ENCODE assay signal across 20 mouse cellular contexts in genomic region chr13:48529028-48529427, GRCm38 (mm10). TPM values are rescaled to one million over a fixed set of nuclear protein-coding genes. Genes with fewer than 3 reads are reported as not detected.
A peak's percentile ranks its signal among the peaks of the same experiment; 100 is the strongest.
DNase-seq lines count a peak whose midpoint lies in the region; ATAC-seq and TF ChIP-seq lines count a peak whose summit lies in the region.
"Had no signal": no experiment of that assay in that cellular context is flagged by ENCODE, and none has a peak within 500 bp of the region (broad histone marks: within the 10 kb centered on the region; RNA-seq: fewer than 3 reads in every experiment).

No protein-coding gene starts in this region.

- H3K79me2 ChIP-seq in heart, adult 2 months (replicated peaks; ENCODE audit: control insufficient read depth, insufficient read depth, low read length), result no peaks in the 10 kb centered on the region

- no peaks in the 10 kb centered on the region for H3K36me3 ChIP-seq in heart, postnatal 0 days (replicated peaks; ENCODE audit: control insufficient read depth, insufficient read depth, low read length)
- H3K36me3 ChIP-seq in heart, adult 2 months (ENCODE audit: control insufficient read depth, insufficient read depth, low read length), result no peaks in the 10 kb centered on the region
- no peaks in the 10 kb centered on the region; the same call in 1 of the 2 replicates for H3K36me3 ChIP-seq in limb, embryonic 13.5 days
- 0 out of 2 replicates have a peak, but pooled peaks cover 2% of the 10 kb centered on the region for H3K36me3 ChIP-seq in limb, embryonic 14.5 days (ENCODE audit: control insufficient read depth, insufficient read depth, low read length)
- H3K36me3 ChIP-seq: embryonic facial prominence, embryonic 12.5 days had no signal

- no peak for TF ChIP-seq CTCF in heart, postnatal 0 days (IDR thresholded peaks at IDR 0.05; ENCODE audit: low read depth)
- TF ChIP-seq CTCF in heart, adult 2 months (IDR thresholded peaks at IDR 0.05), result no peak
- TF ChIP-seq CTCF in layer of hippocampus, adult 2 months (conservative IDR thresholded peaks at IDR 0.05), result no peak

- TF ChIP-seq EP300 in heart, postnatal 0 days (IDR thresholded peaks at IDR 0.05; ENCODE audit: low read depth), result no peak
- no peak for TF ChIP-seq EP300 in heart, adult 2 months (IDR thresholded peaks at IDR 0.05; ENCODE audit: insufficient read depth, low read depth, low read length)

- 35% methylated on average over 2 of the region's 2 CpGs for WGBS in heart, postnatal 0 days
- WGBS in heart, adult 2 months, result 35% methylated on average over 2 of the region's 2 CpGs
- WGBS in limb, embryonic 13.5 days, result 46% methylated on average over 2 of the region's 2 CpGs
- 30% methylated on average over 2 of the region's 2 CpGs for WGBS in limb, embryonic 14.5 days

- intact Hi-C loops in heart, adult 2 months (cut with DNase I), result loop anchor here (2.0 kb wide), 1 partner anchor 16 kb away; no protein-coding TSS in a partner anchor
- intact Hi-C loops in gastrocnemius, postnatal 14 days (cut with DNase I; ENCODE audit: low total_unique reads), result loop anchor here (2.0 to 5.0 kb wide), 2 partner anchors 43 to 110 kb away; no protein-coding TSS in a partner anchor

- no peak for TF ChIP-seq POLR2A in heart, adult 2 months (IDR thresholded peaks at IDR 0.05; ENCODE audit: insufficient read depth, low read depth, low read length)
- TF ChIP-seq POLR2A in limb, embryonic 14.5 days (IDR thresholded peaks at IDR 0.05; ENCODE audit: borderline replicate concordance, extremely low read depth, insufficient read depth, insufficient read length), result no peak

- H3K4me2 ChIP-seq in heart, postnatal 0 days (ENCODE audit: low read depth, low read length), result no peak overlapping the region
- H3K4me2 ChIP-seq in limb, embryonic 13.5 days (replicated peaks), result no peak overlapping the region
- no peak overlapping the region for H3K4me2 ChIP-seq in limb, embryonic 14.5 days (replicated peaks; ENCODE audit: low read depth, low read length, severe bottlenecking)
- H3K4me2 ChIP-seq: embryonic facial prominence, embryonic 12.5 days had no signal

- H3K27me3 ChIP-seq in heart, postnatal 0 days (ENCODE audit: control insufficient read depth, insufficient read depth, low read length), result no peaks in the 10 kb centered on the region
- H3K27me3 ChIP-seq in heart, adult 2 months (ENCODE audit: control insufficient read depth, insufficient read depth, low read length), result no peaks in the 10 kb centered on the region
- no peaks in the 10 kb centered on the region for H3K27me3 ChIP-seq in limb, embryonic 13.5 days
- H3K27me3 ChIP-seq in limb, embryonic 14.5 days (ENCODE audit: control insufficient read depth, insufficient read depth, low read length), result no peaks in the 10 kb centered on the region
- H3K27me3 ChIP-seq: embryonic facial prominence, embryonic 12.5 days had no signal

- H3K4me1 ChIP-seq in heart, postnatal 0 days (ENCODE audit: control insufficient read depth, insufficient read depth), result no peaks in the 10 kb centered on the region
- 0 out of 2 replicates have a peak, but pooled peaks cover 1% of the 10 kb centered on the region for H3K4me1 ChIP-seq in heart, adult 2 months (ENCODE audit: control insufficient read depth, insufficient read depth, low read length)
- 0 out of 2 replicates have a peak, but pooled peaks cover 2% of the 10 kb centered on the region for H3K4me1 ChIP-seq in limb, embryonic 13.5 days
- no peaks in the 10 kb centered on the region for H3K4me1 ChIP-seq in limb, embryonic 14.5 days (ENCODE audit: control insufficient read depth, insufficient read depth, low read length)
- H3K4me1 ChIP-seq: embryonic facial prominence, embryonic 12.5 days had no signal

- H3K9ac ChIP-seq in heart, postnatal 0 days (replicated peaks; ENCODE audit: low read depth, low read length), result no peak overlapping the region
- no peak overlapping the region for H3K9ac ChIP-seq in heart, adult 2 months (ENCODE audit: low read depth, low read length)
- no peak overlapping the region for H3K9ac ChIP-seq in limb, embryonic 13.5 days
- H3K9ac ChIP-seq in limb, embryonic 14.5 days (ENCODE audit: low read depth, low read length, severe bottlenecking), result no peak overlapping the region
- H3K9ac ChIP-seq: embryonic facial prominence, embryonic 12.5 days; liver, embryonic 14.5 days had no signal

- no peak for ATAC-seq in heart, postnatal 0 days (ENCODE audit: insufficient read depth, low read depth)
- peak; percentile 46; the same call in 1 of the 2 replicates for ATAC-seq in limb, embryonic 13.5 days (ENCODE audit: low FRiP score, low read depth)
- ATAC-seq in limb, embryonic 14.5 days (ENCODE audit: low FRiP score, low read depth), result 0 out of 2 replicates have a peak, but pooled peaks have one; percentile 17

- peak; percentile 4 for DNase-seq in heart, postnatal 0 days (ENCODE audit: low spot score)
- DNase-seq in heart, adult 2 months, result no peak
- DNase-seq in layer of hippocampus, adult 2 months (ENCODE audit: low spot score in 2 of 2), result no peak
- DNase-seq in layer of hippocampus, postnatal 10 days (ENCODE audit: low spot score in 2 of 2), result no peak
- no peak for DNase-seq in limb, embryonic 14.5 days (ENCODE audit: low spot score)
- DNase-seq in gastrocnemius, postnatal 14 days, result no peak

- no peak overlapping the region for H3K4me3 ChIP-seq in heart, postnatal 0 days (ENCODE audit: low read depth, low read length)
- H3K4me3 ChIP-seq in heart, adult 2 months, result no peak overlapping the region
- H3K4me3 ChIP-seq in layer of hippocampus, adult 2 months, result no peak overlapping the region
- no peak overlapping the region for H3K4me3 ChIP-seq in limb, embryonic 13.5 days
- no peak overlapping the region for H3K4me3 ChIP-seq in limb, embryonic 14.5 days (replicated peaks; ENCODE audit: low read length)
- H3K4me3 ChIP-seq: embryonic facial prominence, embryonic 12.5 days; myocyte had no signal

- no peak overlapping the region for H3K27ac ChIP-seq in heart, postnatal 0 days (ENCODE audit: low read depth)
- H3K27ac ChIP-seq in heart, adult 2 months, result no peak overlapping the region
- H3K27ac ChIP-seq in layer of hippocampus, adult 2 months, result 0 out of 2 replicates have a peak overlapping the region, but pooled peaks have one; percentile 3
- H3K27ac ChIP-seq in limb, embryonic 13.5 days, result peak overlapping the region; percentile 61
- no peak overlapping the region for H3K27ac ChIP-seq in limb, embryonic 14.5 days (replicated peaks; ENCODE audit: low read depth, low read length)
- H3K27ac ChIP-seq: embryonic facial prominence, embryonic 12.5 days; kidney, postnatal 0 days; liver, embryonic 14.5 days; macrophage had no signal

- no peaks in the 10 kb centered on the region for H3K9me3 ChIP-seq in heart, postnatal 0 days (replicated peaks; ENCODE audit: control insufficient read depth, low read length)
- H3K9me3 ChIP-seq in limb, embryonic 13.5 days, result no peaks in the 10 kb centered on the region
- no peaks in the 10 kb centered on the region for H3K9me3 ChIP-seq in limb, embryonic 14.5 days (ENCODE audit: control insufficient read depth, low read length)
- H3K9me3 ChIP-seq: embryonic facial prominence, embryonic 12.5 days had no signal

RNA-seq across cellular contexts. Expression of gene A830005F24Rik, which starts 15.7 kb away (rescaled TPM):
- total RNA-seq in heart, postnatal 0 days (2014; rRNA removed; ENCODE audit: low replicate concordance), result not detected in 2 replicates
- 0.20 and 0.21 TPM in 2 replicates for polyA plus RNA-seq in heart, postnatal 0 days (2015; fragmentation: Nextera tagmentation; extraction: Ambion mirVana)
- total RNA-seq in heart, adult 2 months (2021), result under 1 TPM in 1 of 2 experiments, not detected in 1; 0.30 TPM
- polyA plus RNA-seq in heart, adult 2 months (2012; rRNA removed), result 0.23 TPM in 1 of 2 replicates, not detected in the other
- total RNA-seq in layer of hippocampus, adult 2 months (2021), result 1 to 10 TPM; 2.2 to 2.5 TPM
- total RNA-seq in layer of hippocampus, postnatal 10 days (2021), result 1 to 10 TPM; 1.8 to 1.9 TPM
- 3.2 and 4.1 TPM in 2 replicates for polyA plus RNA-seq in limb, embryonic 13.5 days (2015; fragmentation: Nextera tagmentation; extraction: Ambion mirVana)
- 0.26 and 1.6 TPM in 2 replicates for polyA plus RNA-seq in limb, embryonic 14.5 days (2012; rRNA removed)
- 1.2 and 1.8 TPM in 2 replicates for polyA plus RNA-seq in limb, embryonic 14.5 days (2014; fragmentation: Nextera tagmentation; extraction: Ambion mirVana)
- total RNA-seq in gastrocnemius, postnatal 14 days (2021), result not detected
- total RNA-seq: adrenal gland, adult 18-20 months; adrenal gland, postnatal 25 days; heart, postnatal 25 days; megakaryocyte-erythroid progenitor cell, adult 5-6 weeks had no signal
- polyA plus RNA-seq: gonadal fat pad, adult 2 months; kidney, adult 2 months; large intestine, adult 2 months; lung, adult 2 months; macrophage had no signal

RNA-seq across cellular contexts. Expression of gene Zfp169, which starts 15.8 kb away (rescaled TPM):
- 3.8 and 4.3 TPM in 2 replicates for total RNA-seq in heart, postnatal 0 days (2014; rRNA removed; ENCODE audit: low replicate concordance)
- 0.93 and 1.0 TPM in 2 replicates for polyA plus RNA-seq in heart, postnatal 0 days (2015; fragmentation: Nextera tagmentation; extraction: Ambion mirVana)
- 1 to 10 TPM; 5.0 to 7.0 TPM for total RNA-seq in heart, adult 2 months (2021)
- 4.2 and 7.2 TPM in 2 replicates for polyA plus RNA-seq in heart, adult 2 months (2012; rRNA removed)
- total RNA-seq in layer of hippocampus, adult 2 months (2021), result 10 to 100 TPM; 21.5 to 24.7 TPM
- total RNA-seq in layer of hippocampus, postnatal 10 days (2021), result 10 to 100 TPM; 18.2 to 19.6 TPM
- polyA plus RNA-seq in limb, embryonic 13.5 days (2015; fragmentation: Nextera tagmentation; extraction: Ambion mirVana), result 4.6 and 6.6 TPM in 2 replicates
- 8.6 and 11.5 TPM in 2 replicates for polyA plus RNA-seq in limb, embryonic 14.5 days (2012; rRNA removed)
- 5.6 and 7.6 TPM in 2 replicates for polyA plus RNA-seq in limb, embryonic 14.5 days (2014; fragmentation: Nextera tagmentation; extraction: Ambion mirVana)
- total RNA-seq in gastrocnemius, postnatal 14 days (2021), result 1 to 10 TPM; 2.5 to 2.8 TPM

Comparison
In these comparisons a context has a peak if more than half of its experiments do, and no peak if none do; other contexts are left out.
1. H3K27ac ChIP-seq: peak in layer of hippocampus, adult 2 months (single experiment) and limb, embryonic 13.5 days (single experiment); none in heart, postnatal 0 days (single experiment), heart, adult 2 months (single experiment) and limb, embryonic 14.5 days (single experiment).